Mouse (Mus musculus) T-helper 2 cell (primary cell): ENCODE results near the gene Ddx28.
"Not testable (repeated sequence)": the region's sequence is repeated elsewhere in the genome, so short reads cannot be mapped to it uniquely, and the experiment has no call there.

Experiments used
- in situ Hi-C: fragments of 300-600 bp; cut with MboI, MseI; formaldehyde crosslinking; loops from one replicate; pipeline ENCODE4 v1.15.1; 2025; ENCODE audit warnings: high pct_unique_total_duplicates

Gene Ddx28

GRCm38 (mm10) chr8:106017130-106017529 is 5.4 kb upstream of the Ddx28 start:
- in situ Hi-C loops, result no loop called here

DNA sequence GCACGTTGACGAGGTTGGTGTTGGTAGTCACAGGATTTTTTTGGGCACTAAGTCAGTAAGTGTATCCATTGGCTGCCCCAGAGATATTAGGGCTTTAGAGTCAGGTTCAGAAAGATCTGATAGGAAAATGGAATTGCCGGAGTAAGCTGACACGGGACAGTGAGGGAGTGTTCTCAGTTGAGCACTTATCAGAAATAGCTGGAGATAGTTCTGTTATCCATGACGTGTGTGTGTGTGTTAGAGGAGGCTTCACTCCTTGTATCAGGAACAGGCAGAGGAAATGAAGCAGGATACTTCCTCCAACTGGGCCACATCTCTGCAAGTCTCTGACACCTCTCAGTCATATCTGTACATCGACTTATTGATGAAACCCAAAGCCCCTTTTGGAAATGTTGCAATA is 4.6 kb upstream of the Ddx28 start:
- in situ Hi-C loops, result no loop called here

DNA sequence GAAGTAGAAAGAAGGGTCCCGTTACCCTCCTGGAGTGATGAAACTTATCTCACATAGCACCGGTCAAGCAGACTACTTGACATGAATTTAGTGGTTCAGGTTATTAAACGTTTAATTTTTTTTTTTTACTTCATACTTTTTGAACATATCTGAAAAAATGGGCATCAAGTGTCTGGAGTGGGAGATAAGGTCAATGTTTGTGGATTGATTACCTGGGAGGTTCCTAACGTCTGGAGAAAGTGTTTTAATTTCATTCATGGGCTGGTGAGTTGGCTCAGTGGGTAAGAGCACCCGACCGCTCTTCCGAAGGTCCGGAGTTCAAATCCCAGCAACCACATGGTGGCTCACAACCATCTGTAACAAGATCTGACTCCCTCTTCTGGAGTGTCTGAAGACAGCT is 521 bp upstream of the Ddx28 start:
- in situ Hi-C loops, result not testable (repeated sequence)

DNA sequence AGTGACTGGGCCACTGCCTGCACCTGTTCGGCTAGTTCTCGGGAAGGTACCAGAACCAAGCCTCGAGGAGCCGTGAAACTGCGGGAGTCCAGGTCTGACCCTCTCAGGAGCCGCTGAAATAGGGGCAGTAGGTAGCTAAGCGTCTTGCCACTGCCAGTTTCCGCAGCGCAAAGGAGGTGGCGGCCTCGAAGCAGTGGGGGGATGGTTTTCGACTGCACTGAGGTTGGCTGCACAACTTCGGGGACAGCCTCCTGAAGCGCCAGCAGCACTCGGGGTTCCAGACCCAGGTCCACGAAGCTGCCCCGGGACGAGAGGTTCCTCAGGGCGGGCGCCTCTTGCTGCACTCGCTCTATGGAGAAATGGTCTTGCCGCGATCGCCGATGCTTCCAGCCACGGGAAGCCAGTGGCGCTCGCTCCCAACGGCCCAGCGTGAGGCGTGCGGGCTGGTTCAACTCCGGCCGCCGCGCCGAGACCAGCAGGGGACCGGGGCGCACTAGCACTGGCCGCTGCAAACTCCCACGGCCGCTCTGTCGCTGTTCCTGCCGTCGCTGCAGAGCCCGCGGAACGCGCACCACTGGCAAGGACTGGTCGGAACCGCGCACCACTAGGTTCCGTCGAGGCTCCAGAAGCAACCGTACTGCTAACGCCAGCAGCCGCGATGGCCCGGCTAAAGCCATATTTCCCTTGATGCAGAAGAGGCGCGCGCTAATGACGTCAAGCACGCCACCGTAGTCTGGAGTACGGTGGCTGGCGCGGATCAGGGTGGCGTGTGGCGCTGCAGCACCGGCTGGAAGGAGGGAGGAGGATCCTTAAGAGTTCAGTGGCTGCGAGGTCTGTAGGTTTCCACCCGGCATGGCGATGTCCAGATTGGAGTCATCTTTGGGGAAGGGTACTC is 687 bp downstream of the Ddx28 start:
- in situ Hi-C loops, result no loop called here

GRCm38 (mm10) chr8:106007891-106008290 is 3.8 kb downstream of the Ddx28 start:
- in situ Hi-C loops, result not testable (repeated sequence)

DNA sequence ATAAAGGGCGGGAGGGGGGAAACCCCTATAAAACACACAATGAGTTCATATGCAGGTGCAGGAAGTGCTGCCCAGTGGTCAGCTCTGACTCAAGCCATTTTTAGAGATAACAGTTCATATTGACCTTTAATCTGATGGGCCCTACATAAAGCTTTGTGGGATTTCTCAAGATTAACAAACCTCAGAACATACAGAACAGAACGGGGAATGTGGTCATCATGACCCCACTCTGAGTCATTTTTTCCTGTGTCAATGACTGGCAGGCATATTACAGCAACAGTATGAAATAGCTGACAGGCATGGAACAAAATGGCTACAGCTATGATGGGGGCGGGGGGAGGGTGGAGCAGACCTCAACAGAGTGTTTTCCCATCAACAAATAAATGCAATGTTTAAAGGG is 4.5 kb downstream of the Ddx28 start:
- in situ Hi-C loops, result no loop called here

DNA sequence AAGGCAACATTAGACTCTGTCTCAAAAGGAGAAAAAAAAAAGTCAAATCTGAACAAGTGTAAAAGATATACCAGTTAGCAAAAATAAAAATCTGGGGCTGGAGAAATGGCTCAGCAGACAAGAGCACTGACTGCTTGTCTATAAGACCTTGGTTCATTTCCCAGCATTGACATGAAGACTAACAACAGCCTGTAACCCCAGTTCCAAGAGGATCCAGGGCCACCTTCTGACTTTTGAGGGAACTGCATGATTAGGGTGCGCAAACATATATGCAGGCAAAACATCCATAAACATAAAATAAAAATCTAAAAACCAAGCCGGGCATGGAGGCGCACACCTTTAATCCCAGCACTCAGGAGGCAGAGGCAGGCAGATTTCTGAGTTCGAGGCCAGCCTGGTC is 5.3 kb downstream of the Ddx28 start:
- in situ Hi-C loops, result no loop called here

GRCm38 (mm10) chr8:106005875-106006274 is 5.8 kb downstream of the Ddx28 start, which contains the start of gene Dpep2nb:
Gene Dpep2nb, minus strand, starts transcription at chr8:106005975.
- in situ Hi-C loops, result no loop called here

- in situ Hi-C loops, result no loop called here
Observed at GRCm38 (mm10) chr8:106004538-106005207, 7.0 kb downstream of the Ddx28 start.

- in situ Hi-C loops, result no loop called here
Observed at GRCm38 (mm10) chr8:106001908-106002307, 9.8 kb downstream of the Ddx28 start.

DNA sequence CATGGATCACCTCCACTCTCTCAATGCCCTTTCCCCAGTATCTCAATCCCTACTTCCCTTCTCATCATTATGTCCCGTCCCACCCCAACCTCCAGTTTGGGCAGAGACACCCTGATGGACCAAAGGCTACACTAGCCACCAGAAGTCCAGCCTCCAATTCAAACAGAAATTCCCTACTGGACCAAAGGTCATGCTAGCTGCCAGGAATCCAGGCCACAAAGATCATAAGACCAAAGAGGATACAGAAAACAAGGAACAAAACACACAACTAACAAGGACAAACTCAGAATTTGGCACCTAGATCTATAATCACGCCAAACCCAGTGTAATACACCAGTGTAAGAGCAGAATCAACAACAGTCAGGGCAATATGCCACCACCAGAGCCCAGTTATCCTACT is 12.7 kb downstream of the Ddx28 start:
- in situ Hi-C loops, result no loop called here

- in situ Hi-C loops, result no loop called here
Observed at GRCm38 (mm10) chr8:105996359-105996758, 15.3 kb downstream of the Ddx28 start.

- in situ Hi-C loops, result no loop called here
Observed at GRCm38 (mm10) chr8:105993226-105993625, 18.5 kb downstream of the Ddx28 start.

DNA sequence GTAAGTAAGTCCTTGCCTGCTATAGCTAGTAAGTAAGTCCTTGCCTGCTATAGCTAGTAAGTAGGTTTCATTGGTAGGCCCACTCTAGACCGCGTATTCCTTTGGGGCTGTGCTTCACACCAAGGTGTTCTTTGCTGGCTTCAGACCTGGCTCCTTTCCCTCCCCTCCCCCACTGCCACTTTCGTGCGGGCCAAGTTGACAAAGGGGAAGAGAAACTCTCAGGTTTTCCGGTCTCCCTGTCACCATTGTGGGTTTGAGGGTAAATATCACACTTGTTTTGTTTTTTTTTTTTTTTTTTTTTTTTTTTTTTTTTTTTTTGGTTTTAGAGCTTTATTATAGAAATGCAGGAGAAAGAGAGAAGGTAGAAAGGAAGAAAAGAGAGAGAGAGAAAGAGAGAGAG is 19.2 kb downstream of the Ddx28 start:
- in situ Hi-C loops, result no loop called here

GRCm38 (mm10) chr8:105991546-105991945 is 20.1 kb downstream of the Ddx28 start:
- in situ Hi-C loops, result no loop called here

GRCm38 (mm10) chr8:105990856-105991387 is 20.8 kb downstream of the Ddx28 start, which contains the start of gene Dus2:
Gene Dus2, plus strand, starts transcription at chr8:105991337.
- in situ Hi-C loops, result no loop called here

GRCm38 (mm10) chr8:105988546-105988945 is 23.1 kb downstream of the Ddx28 start:
- in situ Hi-C loops, result loop anchor here (5.0 kb wide), 1 partner anchor 34 kb away; no protein-coding TSS in a partner anchor

GRCm38 (mm10) chr8:105983406-105983805 is 28.3 kb downstream of the Ddx28 start:
- in situ Hi-C loops, result not testable (repeated sequence)

GRCm38 (mm10) chr8:105981146-105981545 is 30.5 kb downstream of the Ddx28 start:
- in situ Hi-C loops, result no loop called here

GRCm38 (mm10) chr8:105979325-105979724 is 32.4 kb downstream of the Ddx28 start, which contains the start of gene Dpep3:
Gene Dpep3, minus strand, starts transcription at chr8:105979429.
- in situ Hi-C loops, result no loop called here

GRCm38 (mm10) chr8:105975363-105975762 is 36.3 kb downstream of the Ddx28 start:
- in situ Hi-C loops, result no loop called here

DNA sequence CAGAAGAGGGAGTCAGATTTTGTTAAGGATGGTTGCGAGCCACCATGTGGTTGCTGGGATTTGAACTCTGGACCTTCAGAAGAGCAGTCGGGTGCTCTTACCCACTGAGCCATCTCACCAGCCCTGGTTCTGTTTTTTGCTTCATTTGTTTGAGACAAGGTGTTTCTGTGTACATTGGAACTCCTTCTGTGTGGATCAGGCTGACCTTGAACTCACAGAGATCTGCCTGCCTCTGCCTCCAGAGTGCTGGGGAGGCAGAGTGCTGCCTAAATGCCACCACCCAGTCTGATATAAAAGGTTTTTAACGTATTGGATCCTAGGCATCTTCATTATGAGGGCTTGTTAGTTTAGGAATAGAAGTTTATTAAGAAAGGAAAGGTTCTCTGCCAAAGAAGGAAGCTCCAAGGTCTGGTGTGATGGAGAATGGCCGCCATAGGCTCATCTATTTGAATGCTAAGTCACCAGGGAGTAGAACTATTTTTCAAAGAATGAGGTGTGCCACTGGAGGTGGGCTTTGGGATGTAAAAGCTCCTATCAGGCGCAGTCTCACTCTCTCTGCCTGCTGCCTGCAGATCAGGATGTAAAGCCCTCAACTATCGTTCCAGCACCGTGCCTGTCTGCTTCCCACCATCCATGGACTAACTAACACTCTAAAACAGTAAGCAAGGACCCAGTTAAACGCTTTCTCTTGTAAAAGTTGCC is 40.5 kb downstream of the Ddx28 start:
- in situ Hi-C loops, result no loop called here
